Mouse (Mus musculus): ENCODE data around the gene Ncf2. TPM values are rescaled to one million over a fixed set of nuclear protein-coding genes. Genes with fewer than 3 reads are reported as not detected.

Ncf2 gene
- polyA plus RNA-seq, 1 experiment from 2014 or later: 2.0 TPM

- Histone ChIP-seq H3K4me1 (no peaks in the 10 kb centered on the region), H3K4me3 (no peak overlapping the region), H3K27me3 (no peaks in the 10 kb centered on the region), H3K27ac (replicated peaks) (no peak overlapping the region), H3K36me3 (no peaks in the 10 kb centered on the region), H3K9me3 (no peaks in the 10 kb centered on the region), H3K9ac (replicated peaks) (no peak overlapping the region), H3K4me2 (replicated peaks) (no peak overlapping the region)
- 76% methylated on average over 9 of the region's 9 CpGs for WGBS
- no peak for ATAC-seq (replicated peaks)
These were observed 24.2 kb downstream of the Ncf2 start for GRCm38 (mm10) chr1:152824206-152824605.

GRCm38 (mm10) chr1:152826446-152826845 is 26.5 kb downstream of the Ncf2 start:
- no peak overlapping the region for H3K27ac ChIP-seq (replicated peaks)
- H3K9ac ChIP-seq (replicated peaks): no peak overlapping the region
- no peaks in the 10 kb centered on the region for H3K27me3 ChIP-seq
- no peak for ATAC-seq (replicated peaks)
- H3K4me1 ChIP-seq: peaks cover 5% of the 10 kb centered on the region; the same call in 1 of the 2 replicates
- no peaks in the 10 kb centered on the region for H3K9me3 ChIP-seq
- no peak overlapping the region for H3K4me2 ChIP-seq (replicated peaks)
- no peaks in the 10 kb centered on the region for H3K36me3 ChIP-seq
- 88% methylated on average over 5 of the region's 5 CpGs for whole genome bisulfite sequencing
- no peak overlapping the region for H3K4me3 ChIP-seq

- no peak overlapping the region for H3K9ac ChIP-seq (replicated peaks)
- WGBS: 63% methylated on average over 5 of the region's 5 CpGs
- H3K36me3 ChIP-seq: 0 out of 2 replicates have a peak, but pooled peaks cover 2% of the 10 kb centered on the region
- H3K27me3 ChIP-seq: no peaks in the 10 kb centered on the region
- H3K4me3 ChIP-seq: no peak overlapping the region
- H3K27ac ChIP-seq (replicated peaks): no peak overlapping the region
- ATAC-seq (replicated peaks): no peak
- no peaks in the 10 kb centered on the region for H3K9me3 ChIP-seq
- no peak overlapping the region for H3K4me2 ChIP-seq (replicated peaks)
- H3K4me1 ChIP-seq: peaks cover 5% of the 10 kb centered on the region; the same call in 1 of the 2 replicates
These were observed 28.2 kb downstream of the Ncf2 start for GRCm38 (mm10) chr1:152828168-152828567.

GRCm38 (mm10) chr1:152828637-152829355 is 28.8 kb downstream of the Ncf2 start:
- H3K9ac ChIP-seq (replicated peaks): no peak overlapping the region
- H3K27me3 ChIP-seq: no peaks in the 10 kb centered on the region
- H3K4me2 ChIP-seq (replicated peaks): no peak overlapping the region
- H3K36me3 ChIP-seq: 0 out of 2 replicates have a peak, but pooled peaks cover 2% of the 10 kb centered on the region
- no peak for ATAC-seq (replicated peaks)
- 89% methylated on average over 10 of the region's 10 CpGs for WGBS
- H3K9me3 ChIP-seq: no peaks in the 10 kb centered on the region
- H3K4me1 ChIP-seq: peaks cover 5% of the 10 kb centered on the region; the same call in 1 of the 2 replicates
- H3K4me3 ChIP-seq: no peak overlapping the region
- no peak overlapping the region for H3K27ac ChIP-seq (replicated peaks)

GRCm38 (mm10) chr1:152830054-152830453 is 30.1 kb downstream of the Ncf2 start:
- Histone ChIP-seq H3K27me3 (no peaks in the 10 kb centered on the region), H3K4me2 (replicated peaks) (no peak overlapping the region), H3K36me3 (peaks cover 2% of the 10 kb centered on the region; the same call in 1 of the 2 replicates), H3K9me3 (no peaks in the 10 kb centered on the region), H3K4me3 (no peak overlapping the region), H3K27ac (replicated peaks) (no peak overlapping the region), H3K4me1 (peaks cover 5% of the 10 kb centered on the region; the same call in 1 of the 2 replicates), H3K9ac (replicated peaks) (no peak overlapping the region)
- 95% methylated on average over 9 of the region's 9 CpGs for WGBS
- no peak for ATAC-seq (replicated peaks)

GRCm38 (mm10) chr1:152831003-152831402 is 31.0 kb downstream of the Ncf2 start:
- ATAC-seq (replicated peaks): peak; percentile 80
- no peaks in the 10 kb centered on the region for H3K9me3 ChIP-seq
- H3K4me1 ChIP-seq: peaks cover 5% of the 10 kb centered on the region; the same call in 1 of the 2 replicates
- H3K36me3 ChIP-seq: peaks cover 9% of the 10 kb centered on the region
- peak overlapping the region; percentile 56 for H3K27ac ChIP-seq (replicated peaks)
- H3K4me3 ChIP-seq: no peak overlapping the region
- 66% methylated on average over 8 of the region's 8 CpGs for WGBS
- no peak overlapping the region for H3K4me2 ChIP-seq (replicated peaks)
- H3K9ac ChIP-seq (replicated peaks): no peak overlapping the region
- H3K27me3 ChIP-seq: no peaks in the 10 kb centered on the region

- Histone ChIP-seq H3K9ac (replicated peaks) (no peak overlapping the region), H3K27ac (replicated peaks) (peak overlapping the region; percentile 56; the same call in 1 of the 2 replicates), H3K36me3 (peaks cover 9% of the 10 kb centered on the region), H3K4me3 (no peak overlapping the region), H3K9me3 (no peaks in the 10 kb centered on the region), H3K4me2 (replicated peaks) (no peak overlapping the region), H3K4me1 (peaks cover 5% of the 10 kb centered on the region; the same call in 1 of the 2 replicates), H3K27me3 (no peaks in the 10 kb centered on the region)
- ATAC-seq (replicated peaks): no peak
- 82% methylated on average over 5 of the region's 5 CpGs for WGBS
These were observed 31.6 kb downstream of the Ncf2 start for GRCm38 (mm10) chr1:152831619-152832018.

GRCm38 (mm10) chr1:152832316-152832715 is 32.3 kb downstream of the Ncf2 start:
- no peak overlapping the region for H3K9ac ChIP-seq (replicated peaks)
- H3K4me2 ChIP-seq (replicated peaks): no peak overlapping the region
- no peak overlapping the region for H3K27ac ChIP-seq (replicated peaks)
- H3K4me3 ChIP-seq: no peak overlapping the region
- WGBS: 90% methylated on average over 6 of the region's 6 CpGs
- H3K27me3 ChIP-seq: no peaks in the 10 kb centered on the region
- ATAC-seq (replicated peaks): no peak
- H3K9me3 ChIP-seq: no peaks in the 10 kb centered on the region
- H3K4me1 ChIP-seq: peaks cover 5% of the 10 kb centered on the region; the same call in 1 of the 2 replicates
- H3K36me3 ChIP-seq: peaks cover 11% of the 10 kb centered on the region

- Histone ChIP-seq H3K9ac (replicated peaks) (no peak overlapping the region), H3K27me3 (no peaks in the 10 kb centered on the region), H3K4me2 (replicated peaks) (no peak overlapping the region), H3K4me1 (peaks cover 5% of the 10 kb centered on the region; the same call in 1 of the 2 replicates), H3K27ac (replicated peaks) (no peak overlapping the region), H3K36me3 (peaks cover 32% of the 10 kb centered on the region), H3K9me3 (no peaks in the 10 kb centered on the region), H3K4me3 (no peak overlapping the region)
- WGBS: 92% methylated on average over 3 of the region's 3 CpGs
- no peak for ATAC-seq (replicated peaks)
These were observed 35.1 kb downstream of the Ncf2 start for GRCm38 (mm10) chr1:152835061-152835460.

GRCm38 (mm10) chr1:152838026-152838702 is 38.2 kb downstream of the Ncf2 start:
- no peak overlapping the region for H3K4me2 ChIP-seq (replicated peaks)
- H3K36me3 ChIP-seq: peaks cover 57% of the 10 kb centered on the region
- WGBS: 87% methylated on average over 11 of the region's 11 CpGs
- no peak for ATAC-seq (replicated peaks)
- H3K4me3 ChIP-seq: no peak overlapping the region
- H3K27ac ChIP-seq (replicated peaks): no peak overlapping the region
- H3K9ac ChIP-seq (replicated peaks): no peak overlapping the region
- H3K9me3 ChIP-seq: no peaks in the 10 kb centered on the region
- no peaks in the 10 kb centered on the region for H3K4me1 ChIP-seq
- H3K27me3 ChIP-seq: no peaks in the 10 kb centered on the region

GRCm38 (mm10) chr1:152838841-152839240 is 38.8 kb downstream of the Ncf2 start:
- no peaks in the 10 kb centered on the region for H3K4me1 ChIP-seq
- no peak for ATAC-seq (replicated peaks)
- H3K27me3 ChIP-seq: no peaks in the 10 kb centered on the region
- no peak overlapping the region for H3K9ac ChIP-seq (replicated peaks)
- H3K4me2 ChIP-seq (replicated peaks): no peak overlapping the region
- no peak overlapping the region for H3K4me3 ChIP-seq
- H3K9me3 ChIP-seq: no peaks in the 10 kb centered on the region
- H3K36me3 ChIP-seq: peaks cover 64% of the 10 kb centered on the region
- no peak overlapping the region for H3K27ac ChIP-seq (replicated peaks)
- 88% methylated on average over 12 of the region's 12 CpGs for WGBS

GRCm38 (mm10) chr1:152840343-152840742 is 40.3 kb downstream of the Ncf2 start:
- Histone ChIP-seq H3K4me2 (replicated peaks) (no peak overlapping the region), H3K9me3 (no peaks in the 10 kb centered on the region), H3K27me3 (no peaks in the 10 kb centered on the region), H3K36me3 (peaks cover 75% of the 10 kb centered on the region), H3K4me1 (no peaks in the 10 kb centered on the region), H3K27ac (replicated peaks) (no peak overlapping the region), H3K4me3 (no peak overlapping the region), H3K9ac (replicated peaks) (no peak overlapping the region)
- no peak for ATAC-seq (replicated peaks)
- 91% methylated on average over 3 of the region's 3 CpGs for WGBS
